Mouse (Mus musculus): ENCODE measurements at regions not wholly inside any gene's neighbourhood (a gene's known extent, or its start where the extent isn't known, plus 50 kb on each side); places are given as distances from the start of the nearest gene placed in this dataset.

DNA sequence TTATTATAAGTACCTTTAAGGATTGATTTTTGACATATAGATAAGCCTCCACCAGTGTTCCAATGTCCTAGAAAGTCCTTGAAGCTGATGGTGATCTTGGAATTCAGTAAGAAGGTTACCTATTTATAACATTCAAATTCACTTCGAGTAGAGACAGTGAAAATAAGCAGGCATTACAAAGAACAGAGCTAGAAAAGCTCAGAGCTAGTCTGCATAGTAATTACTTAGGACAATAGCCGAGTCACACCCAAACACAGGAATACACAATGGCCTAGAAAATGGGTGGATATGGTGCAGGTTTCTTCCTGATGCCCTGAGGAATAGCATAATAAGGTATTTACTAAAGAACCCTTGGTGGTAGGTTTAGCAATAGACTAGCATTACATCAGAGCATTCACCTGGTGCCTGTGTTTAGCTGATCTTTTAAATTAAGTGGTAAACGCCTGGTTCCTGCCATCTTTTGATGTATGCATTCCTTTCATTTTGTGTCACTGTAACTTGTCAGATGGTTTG lies 2412.1 kb downstream of the Pcdh9 start:
- H3K27ac ChIP-seq (ENCODE audit: insufficient read depth, low read depth): no peak overlapping the region
- peaks cover 19% of the 10 kb centered on the region for H3K9me3 ChIP-seq (replicated peaks; ENCODE audit: low read length)
- no peak overlapping the region for H3K4me3 ChIP-seq (replicated peaks in 1 of 3; ENCODE audit: low read depth in 2 of 3, low read length in 2 of 3, poor library complexity in 1 of 3)
- in situ Hi-C loops (cut with MboI; ENCODE audit: low pct_ligation_motif_present, low pct_unique_long_range_greater_than_20kb, low sequenced_read_pairs) (no loop called here), dilution Hi-C loops (cut with MboI; ENCODE audit: extremely low pct_ligation_motif_present, extremely low pct_unique_long_range_greater_than_20kb, low sequenced_read_pairs) (no loop called here)
- H3K9ac ChIP-seq (ENCODE audit: insufficient read depth, low read depth): no peak overlapping the region
- H3K4me1 ChIP-seq (ENCODE audit: control insufficient read depth in 1 of 2, insufficient read depth in 2 of 2): no peaks in the 10 kb centered on the region
- no peaks in the 10 kb centered on the region for H3K27me3 ChIP-seq (replicated peaks)
- TF ChIP-seq TBP (conservative IDR thresholded peaks at IDR 0.05; ENCODE audit: low read depth, low read length) (no peak), NRF1 (IDR thresholded peaks at IDR 0.05; ENCODE audit: low read depth, low read length) (no peak), JUN (IDR thresholded peaks at IDR 0.05; ENCODE audit: insufficient read depth, low read depth, low read length) (no peak), ZMIZ1 (IDR thresholded peaks at IDR 0.05; ENCODE audit: low read depth, low read length) (no peak), RCOR1 (conservative IDR thresholded peaks at IDR 0.05; ENCODE audit: low read depth, low read length) (no peak), JUND (conservative IDR thresholded peaks at IDR 0.05; ENCODE audit: low read depth, low read length) (no peak)
- H3K4me2 ChIP-seq (ENCODE audit: insufficient read depth, low read depth, poor library complexity, severe bottlenecking): no peak overlapping the region
- DNase-seq (ENCODE audit: extremely low read depth): no peak
- H3K79me2 ChIP-seq (replicated peaks; ENCODE audit: control insufficient read depth, extremely low read depth, insufficient read depth, poor library complexity, severe bottlenecking): no peaks in the 10 kb centered on the region
- H3K36me3 ChIP-seq (replicated peaks in 1 of 2; ENCODE audit: control insufficient read depth in 1 of 2, insufficient read depth in 1 of 2, low read length in 1 of 2): no peaks in the 10 kb centered on the region

DNA sequence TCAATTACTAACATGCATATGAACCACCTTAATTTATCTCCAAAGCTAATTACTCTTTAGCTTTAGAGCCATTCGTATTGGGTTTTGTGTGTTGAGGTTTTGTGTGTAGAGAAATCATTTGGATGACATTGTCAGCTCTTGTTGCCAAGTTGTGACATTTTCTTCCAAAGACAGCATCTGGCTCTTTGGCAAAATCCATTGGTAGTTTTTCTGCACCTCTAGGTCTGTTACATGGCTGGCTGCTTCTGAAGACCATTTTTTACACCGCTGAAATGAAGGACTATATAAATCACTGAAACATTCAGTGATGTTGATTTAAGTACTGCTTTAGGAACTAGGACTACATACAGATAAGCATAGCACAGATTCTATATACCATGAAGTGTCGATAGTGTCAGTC lies 2426.6 kb downstream of the Pcdh9 start:
- Histone ChIP-seq H3K4me1 (ENCODE audit: control insufficient read depth in 1 of 2, insufficient read depth in 2 of 2) (no peaks in the 10 kb centered on the region), H3K79me2 (replicated peaks; ENCODE audit: control insufficient read depth, extremely low read depth, insufficient read depth, poor library complexity, severe bottlenecking) (no peaks in the 10 kb centered on the region), H3K9ac (ENCODE audit: insufficient read depth, low read depth) (no peak overlapping the region), H3K27ac (ENCODE audit: insufficient read depth, low read depth) (no peak overlapping the region), H3K4me2 (ENCODE audit: insufficient read depth, low read depth, poor library complexity, severe bottlenecking) (no peak overlapping the region), H3K4me3 (replicated peaks in 1 of 3; ENCODE audit: low read depth in 2 of 3, low read length in 2 of 3, poor library complexity in 1 of 3) (no peak overlapping the region), H3K27me3 (replicated peaks) (no peaks in the 10 kb centered on the region), H3K36me3 (replicated peaks in 1 of 2; ENCODE audit: control insufficient read depth in 1 of 2, insufficient read depth in 1 of 2, low read length in 1 of 2) (no peaks in the 10 kb centered on the region), H3K9me3 (replicated peaks; ENCODE audit: low read length) (peaks cover 19% of the 10 kb centered on the region)
- TF ChIP-seq PAX5 (IDR thresholded peaks at IDR 0.05; ENCODE audit: low read length) (no peak), USF1 (IDR thresholded peaks at IDR 0.05; ENCODE audit: low read depth, low read length) (no peak), NELFE (IDR thresholded peaks at IDR 0.05; ENCODE audit: low read depth, low read length) (no peak), ZC3H11A (IDR thresholded peaks at IDR 0.05; ENCODE audit: low read depth, low read length) (no peak), MYC (IDR thresholded peaks at IDR 0.05; ENCODE audit: low read depth, low read length) (no peak), MAX (IDR thresholded peaks at IDR 0.05; ENCODE audit: low read length) (no peak), ZMIZ1 (IDR thresholded peaks at IDR 0.05; ENCODE audit: low read depth, low read length) (no peak), ETS1 (conservative IDR thresholded peaks at IDR 0.05; ENCODE audit: low read depth, low read length) (no peak)
- DNase-seq (ENCODE audit: extremely low read depth): no peak
- dilution Hi-C loops (cut with MboI; ENCODE audit: extremely low pct_ligation_motif_present, extremely low pct_unique_long_range_greater_than_20kb, low sequenced_read_pairs) (no loop called here), in situ Hi-C loops (cut with MboI; ENCODE audit: low pct_ligation_motif_present, low pct_unique_long_range_greater_than_20kb, low sequenced_read_pairs) (no loop called here)

DNA sequence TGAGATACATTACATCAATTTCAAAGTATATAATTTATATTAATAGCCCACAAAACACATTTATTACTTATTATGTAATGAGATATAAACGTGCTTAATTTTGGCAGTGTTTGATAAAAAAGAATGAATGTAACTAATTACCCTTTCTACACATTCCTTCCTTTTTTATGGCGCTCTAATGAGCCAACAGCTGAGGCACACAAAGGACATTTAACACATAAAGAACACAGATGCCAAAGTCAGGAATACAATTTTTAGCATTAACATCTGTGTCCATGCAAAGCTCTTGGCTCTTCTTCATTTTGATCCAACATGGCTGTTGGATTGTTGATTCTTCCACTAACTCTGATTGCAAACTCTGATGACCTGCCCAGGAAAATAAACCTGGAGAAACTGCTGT lies 2427.8 kb downstream of the Pcdh9 start:
- TF ChIP-seq EP300 (IDR thresholded peaks at IDR 0.05; ENCODE audit: low read length): no peak
- TF ChIP-seq NELFE (IDR thresholded peaks at IDR 0.05; ENCODE audit: low read depth, low read length): no peak
- TF ChIP-seq PAX5 (IDR thresholded peaks at IDR 0.05; ENCODE audit: low read length): no peak
- TF ChIP-seq SMC3 (IDR thresholded peaks at IDR 0.05; ENCODE audit: low read depth, low read length): no peak
- TF ChIP-seq GABPA (IDR thresholded peaks at IDR 0.05; ENCODE audit: insufficient replicate concordance, low read depth, low read length): no peak
- no peak for TF ChIP-seq POLR2AphosphoS2 (IDR thresholded peaks at IDR 0.05; ENCODE audit: low read depth, low read length)
- no peak for TF ChIP-seq ZMIZ1 (IDR thresholded peaks at IDR 0.05; ENCODE audit: low read depth, low read length)
- no peak for TF ChIP-seq TCF12 (IDR thresholded peaks at IDR 0.05; ENCODE audit: low read depth, low read length)
- no peak for TF ChIP-seq IRF4 (IDR thresholded peaks at IDR 0.05; ENCODE audit: low read depth, low read length)
- TF ChIP-seq ETS1 (conservative IDR thresholded peaks at IDR 0.05; ENCODE audit: low read depth, low read length): no peak
- TF ChIP-seq TBP (conservative IDR thresholded peaks at IDR 0.05; ENCODE audit: low read depth, low read length): no peak
- no peak for TF ChIP-seq RCOR1 (conservative IDR thresholded peaks at IDR 0.05; ENCODE audit: low read depth, low read length)
- no peak overlapping the region for H3K27ac ChIP-seq (ENCODE audit: insufficient read depth, low read depth)
- no peaks in the 10 kb centered on the region for H3K79me2 ChIP-seq (replicated peaks; ENCODE audit: control insufficient read depth, extremely low read depth, insufficient read depth, poor library complexity, severe bottlenecking)
- H3K27me3 ChIP-seq (replicated peaks): no peaks in the 10 kb centered on the region
- H3K4me3 ChIP-seq (replicated peaks in 1 of 3; ENCODE audit: low read depth in 2 of 3, low read length in 2 of 3, poor library complexity in 1 of 3): no peak overlapping the region
- H3K36me3 ChIP-seq (replicated peaks in 1 of 2; ENCODE audit: control insufficient read depth in 1 of 2, insufficient read depth in 1 of 2, low read length in 1 of 2): no peaks in the 10 kb centered on the region
- peaks cover 27% of the 10 kb centered on the region for H3K9me3 ChIP-seq (replicated peaks; ENCODE audit: low read length)
- H3K9ac ChIP-seq (ENCODE audit: insufficient read depth, low read depth): no peak overlapping the region
- in situ Hi-C loops (cut with MboI; ENCODE audit: low pct_ligation_motif_present, low pct_unique_long_range_greater_than_20kb, low sequenced_read_pairs) (no loop called here), dilution Hi-C loops (cut with MboI; ENCODE audit: extremely low pct_ligation_motif_present, extremely low pct_unique_long_range_greater_than_20kb, low sequenced_read_pairs) (no loop called here)
- no peaks in the 10 kb centered on the region for H3K4me1 ChIP-seq (ENCODE audit: control insufficient read depth in 1 of 2, insufficient read depth in 2 of 2)
- no peak for DNase-seq (ENCODE audit: extremely low read depth)
- H3K4me2 ChIP-seq (ENCODE audit: insufficient read depth, low read depth, poor library complexity, severe bottlenecking): no peak overlapping the region
